Mouse (Mus musculus) common myeloid progenitor, adult 5-6 weeks (primary cell): ENCODE data around the gene Olfr282. TPM values are rescaled to one million over a fixed set of nuclear protein-coding genes. Genes with fewer than 3 reads are reported as not detected.
"Not testable (repeated sequence)": the region's sequence is repeated elsewhere in the genome, so short reads cannot be mapped to it uniquely, and the experiment has no call there.

Experiments
- ATAC-seq: replicated peaks from 2 replicates; pipeline ENCODE4 v1.8.0; 2016; ENCODE audit warnings: low read depth, mild to moderate bottlenecking, moderate TSS enrichment, inconsistent platforms; ENCODE audit not compliant: poor library complexity, severe bottlenecking
- total RNA-seq: library from RNA; stranded (forward); fragments of 200-1000, 187-1606 nt; gene quantifications from 2 replicates; pipeline ENCODE4 v1.2.3, GENCODE M21; 2017

Gene Olfr282
- not detected in 2 replicates for total RNA-seq

- not testable (repeated sequence) for ATAC-seq
Measured at GRCm38 (mm10) chr15:98430925-98431324, at the start of gene Olfr282. Gene Olfr282, plus strand, starts transcription at chr15:98431225.

- no peak for ATAC-seq
Measured at GRCm38 (mm10) chr15:98387621-98388020, 43.4 kb upstream of the Olfr282 start.

GRCm38 (mm10) chr15:98389796-98390195 is 41.2 kb upstream of the Olfr282 start:
- peak; percentile 94 for ATAC-seq

- ATAC-seq: no peak
Measured at GRCm38 (mm10) chr15:98391081-98391902, 39.7 kb upstream of the Olfr282 start.

- no peak for ATAC-seq
Measured at GRCm38 (mm10) chr15:98391903-98392187, 39.2 kb upstream of the Olfr282 start.

GRCm38 (mm10) chr15:98397136-98397535 is 33.9 kb upstream of the Olfr282 start:
- no peak for ATAC-seq

GRCm38 (mm10) chr15:98402356-98402755 is 28.7 kb upstream of the Olfr282 start:
- no peak for ATAC-seq

- ATAC-seq: no peak
Measured at GRCm38 (mm10) chr15:98408406-98409060, 22.5 kb upstream of the Olfr282 start.

GRCm38 (mm10) chr15:98409635-98410034 is 21.4 kb upstream of the Olfr282 start:
- no peak for ATAC-seq

GRCm38 (mm10) chr15:98410249-98410648 is 20.8 kb upstream of the Olfr282 start:
- no peak for ATAC-seq

- ATAC-seq: no peak
Measured at GRCm38 (mm10) chr15:98415996-98416395, 15.0 kb upstream of the Olfr282 start.

GRCm38 (mm10) chr15:98416802-98417201 is 14.2 kb upstream of the Olfr282 start:
- ATAC-seq: not testable (repeated sequence)

- ATAC-seq: peak; percentile 63; the same call in 1 of the 2 replicates
Measured at GRCm38 (mm10) chr15:98417285-98417684, 13.7 kb upstream of the Olfr282 start.

- no peak for ATAC-seq
Measured at GRCm38 (mm10) chr15:98418096-98418495, 12.9 kb upstream of the Olfr282 start.

GRCm38 (mm10) chr15:98420897-98421296 is 10.1 kb upstream of the Olfr282 start:
- no peak for ATAC-seq

- ATAC-seq: no peak
Measured at GRCm38 (mm10) chr15:98424326-98424725, 6.7 kb upstream of the Olfr282 start.

GRCm38 (mm10) chr15:98424753-98425152 is 6.3 kb upstream of the Olfr282 start:
- no peak for ATAC-seq

GRCm38 (mm10) chr15:98425188-98425587 is 5.8 kb upstream of the Olfr282 start:
- ATAC-seq: no peak

- ATAC-seq: no peak
Measured at GRCm38 (mm10) chr15:98444561-98444960, 13.5 kb downstream of the Olfr282 start.

- ATAC-seq: no peak
Measured at GRCm38 (mm10) chr15:98448521-98448920, 17.5 kb downstream of the Olfr282 start.

- no peak for ATAC-seq
Measured at GRCm38 (mm10) chr15:98452288-98452687, 21.3 kb downstream of the Olfr282 start, which contains the start of gene Olfr281. Gene Olfr281, plus strand, starts transcription at chr15:98452588.
